Mouse (Mus musculus) liver, embryonic 12.5 days (tissue): ENCODE data around the gene Asprv1. TPM values are rescaled to one million over a fixed set of nuclear protein-coding genes. Genes with fewer than 3 reads are reported as not detected.

Experiments used
- ATAC-seq: fragments of 200-750 bp; cut with Nextera tagmentation; 2 replicates; pipeline ENCODE4 v1.8.0; 2017; ENCODE audit warnings: moderate number of reproducible peaks, mild to moderate bottlenecking, moderate library complexity
- H3K27ac ChIP-seq: fragments of 300-500 bp; sonication (generic); 2 replicates; pipeline ENCODE4 v1.5.1; 2016; ENCODE audit warnings: mild to moderate bottlenecking
- H3K27me3 ChIP-seq: fragments of 300-500 bp; sonication (generic); replicated peaks from 2 replicates; pipeline ENCODE4 v1.6.1; 2016; ENCODE audit warnings: mild to moderate bottlenecking, moderate library complexity
- H3K36me3 ChIP-seq: fragments of 300-500 bp; sonication (generic); 2 replicates; pipeline ENCODE4 v1.6.1; 2016; ENCODE audit warnings: mild to moderate bottlenecking, moderate library complexity
- H3K4me1 ChIP-seq: fragments of 300-500 bp; sonication (generic); 2 replicates; pipeline ENCODE4 v1.6.1; 2016
- H3K4me2 ChIP-seq: fragments of 300-500 bp; sonication (generic); 2 replicates; pipeline ENCODE4 v1.6.1; 2016; ENCODE audit warnings: mild to moderate bottlenecking, moderate library complexity
- H3K4me3 ChIP-seq: fragments of 300-500 bp; sonication (generic); 2 replicates; pipeline ENCODE4 v1.5.1; 2016; ENCODE audit warnings: mild to moderate bottlenecking, moderate library complexity
- H3K9ac ChIP-seq: fragments of 300-500 bp; sonication (generic); 2 replicates; pipeline ENCODE4 v1.6.1; 2016; ENCODE audit warnings: mild to moderate bottlenecking, moderate library complexity
- H3K9me3 ChIP-seq: fragments of 300-500 bp; sonication (generic); replicated peaks from 2 replicates; pipeline ENCODE4 v1.6.1; 2016; ENCODE audit warnings: mild to moderate bottlenecking, moderate library complexity
- WGBS: fragments of 180-500 bp; shearing (Covaris S2); methylation state at CpG from one replicate; pipeline ENCODE4 v1.1.7; 2016; ENCODE audit not compliant: insufficient replicate concordance; 5-methylcytosine and 5-hydroxymethylcytosine counted together
- polyA plus RNA-seq: library from polyadenylated mRNA; unstranded; fragments of >200 nt; fragmentation: Nextera tagmentation; extraction: Ambion mirVana; gene quantifications from 2 replicates; pipeline ENCODE4 v1.2.1, GENCODE M21; 2016

The Asprv1 gene
- polyA plus RNA-seq, 1 experiment from 2014 or later, result 0.13 TPM

DNA sequence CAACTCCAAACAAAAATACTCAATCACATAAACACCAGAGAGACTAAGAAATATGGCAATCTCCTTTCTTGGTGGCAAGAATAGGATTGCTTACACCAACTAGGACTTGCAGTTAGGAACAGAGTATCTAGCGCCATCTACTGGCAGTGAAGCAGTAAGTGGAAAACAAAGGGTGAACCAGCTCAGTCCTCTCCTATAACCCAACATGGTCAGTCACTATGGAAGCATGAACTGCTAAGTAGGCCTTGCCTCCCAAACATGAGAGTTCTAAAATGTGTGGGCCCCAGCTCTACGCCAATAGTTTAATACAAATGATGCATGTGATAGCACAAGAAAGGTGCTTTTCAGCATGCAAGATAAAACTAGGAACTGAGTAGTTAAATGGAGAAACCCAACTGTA lies 42.9 kb downstream of the Asprv1 start:
- Histone ChIP-seq H3K27ac (0 out of 2 replicates have a peak overlapping the region, but pooled peaks have one; percentile 28), H3K9me3 (no peaks in the 10 kb centered on the region), H3K4me2 (no peak overlapping the region), H3K9ac (no peak overlapping the region), H3K27me3 (no peaks in the 10 kb centered on the region), H3K4me1 (peaks cover 38% of the 10 kb centered on the region), H3K4me3 (no peak overlapping the region), H3K36me3 (peaks cover 66% of the 10 kb centered on the region)
- 9% methylated on average over 2 of the region's 2 CpGs for WGBS
- no peak for ATAC-seq

GRCm38 (mm10) chr6:86678341-86678740 lies 50.4 kb downstream of the Asprv1 start:
- H3K4me1 ChIP-seq, result peaks cover 8% of the 10 kb centered on the region

More at GRCm38 (mm10) chr6:86678341-86678740, 50.4 kb downstream of the Asprv1 start:
- Histone ChIP-seq H3K4me3 (no peak overlapping the region), H3K9ac (no peak overlapping the region), H3K4me2 (no peak overlapping the region), H3K9me3 (no peaks in the 10 kb centered on the region), H3K27me3 (no peaks in the 10 kb centered on the region), H3K36me3 (peaks cover 95% of the 10 kb centered on the region), H3K27ac (no peak overlapping the region)
- no peak for ATAC-seq
- WGBS, result 88% methylated on average over 6 of the region's 6 CpGs

Other genes with a start within 250 kb of the Asprv1 start
- gene Pcyox1, start 231.0 kb upstream of the Asprv1 start, polyA plus RNA-seq, result 41.5 and 45.9 TPM in 2 replicates
- gene Tia1, start 223.9 kb upstream of the Asprv1 start, polyA plus RNA-seq, result 45.2 and 46.2 TPM in 2 replicates
- not detected in 2 replicates for gene Gm44790, start 201.5 kb upstream of the Asprv1 start, polyA plus RNA-seq
- gene C87436, start 189.8 kb upstream of the Asprv1 start, polyA plus RNA-seq, result 17.9 and 18.8 TPM in 2 replicates
- 465 and 466 TPM in 2 replicates for gene Pcbp1, start 101.8 kb upstream of the Asprv1 start, polyA plus RNA-seq
- 35.1 and 39.7 TPM in 2 replicates for gene Mxd1, start 41.0 kb downstream of the Asprv1 start, polyA plus RNA-seq
- gene Snrnp27, start 56.4 kb downstream of the Asprv1 start, polyA plus RNA-seq, result 82.0 and 85.1 TPM in 2 replicates
- 17.5 and 17.8 TPM in 2 replicates for gene Gmcl1, start 105.2 kb downstream of the Asprv1 start, polyA plus RNA-seq
- 27.0 and 27.9 TPM in 2 replicates for gene Anxa4, start 165.4 kb downstream of the Asprv1 start, polyA plus RNA-seq
- 5.8 and 9.2 TPM in 2 replicates for gene Aak1, start 221.4 kb downstream of the Asprv1 start, polyA plus RNA-seq